Mouse (Mus musculus) adipocyte (in vitro differentiated cells): ENCODE measurements at regions not wholly inside any gene's neighbourhood (a gene's known extent, or its start where the extent isn't known, plus 50 kb on each side); places are given as distances from the start of the nearest gene placed in this dataset.

ENCODE experiments used
- DNase-seq: peaks from one replicate; pipeline ENCODE4 v3.0.0-alpha.2; 2016; ENCODE audit warnings: low spot score

DNA sequence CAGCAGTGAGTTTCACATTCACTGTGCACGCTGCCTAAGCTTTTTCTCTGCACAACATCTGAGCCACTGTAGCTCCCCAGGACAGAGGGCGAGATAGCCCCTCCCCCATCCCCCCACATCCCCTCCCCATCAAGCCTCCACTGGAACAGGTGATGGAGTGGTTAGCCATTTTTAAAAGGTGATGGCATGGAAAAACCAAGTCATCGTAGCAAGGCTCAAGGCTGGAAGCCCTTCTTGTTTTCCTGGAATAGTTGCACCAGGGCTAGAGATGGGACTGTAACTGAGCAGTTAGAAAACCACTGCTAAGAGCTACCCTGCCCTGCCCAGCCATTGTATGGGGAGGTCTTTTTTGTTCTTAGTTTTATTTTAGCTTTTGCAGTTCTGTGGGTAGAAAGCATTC, 209.1 kb upstream of the Rreb1 start:
- DNase-seq = no peak

DNA sequence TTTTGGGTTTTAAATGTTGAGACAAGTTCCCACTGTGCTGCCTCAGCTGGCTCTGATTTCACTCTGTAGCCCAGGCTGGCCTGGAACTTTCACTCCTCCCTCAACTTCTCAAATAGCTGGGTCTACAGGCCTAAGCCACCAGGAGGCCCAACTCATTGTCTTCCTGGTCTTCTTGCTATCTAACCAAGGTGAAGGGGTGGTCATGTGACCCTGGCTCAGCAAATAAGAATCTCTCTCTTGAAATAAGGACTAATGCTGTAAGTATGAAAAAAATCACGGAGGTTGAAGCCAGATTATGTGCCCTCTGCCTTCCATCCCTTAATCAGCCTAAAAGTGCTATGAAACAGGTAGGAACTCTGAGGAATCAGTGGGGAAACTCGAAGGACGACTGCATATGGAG, 208.7 kb upstream of the Rreb1 start:
- DNase-seq = no peak

DNA sequence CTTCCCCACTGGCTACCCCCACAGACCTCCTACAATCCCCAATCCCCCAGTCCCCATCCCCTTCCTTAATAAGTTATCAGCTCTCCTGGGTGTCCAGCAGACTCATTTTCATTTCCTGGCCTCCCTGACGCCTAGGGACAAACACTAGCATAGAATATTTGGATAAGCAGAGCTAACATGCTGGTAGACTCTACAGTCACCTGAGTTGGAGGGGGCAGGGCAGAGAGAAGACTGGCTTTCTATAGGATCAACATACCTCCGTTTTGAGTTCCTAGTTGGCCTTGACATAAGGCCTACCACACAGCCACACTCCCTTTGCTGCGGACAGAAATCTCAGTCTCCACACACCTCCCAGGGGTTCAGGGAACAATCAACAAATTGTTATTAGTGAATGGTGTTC, 205.2 kb upstream of the Rreb1 start:
- DNase-seq = no peak

DNA sequence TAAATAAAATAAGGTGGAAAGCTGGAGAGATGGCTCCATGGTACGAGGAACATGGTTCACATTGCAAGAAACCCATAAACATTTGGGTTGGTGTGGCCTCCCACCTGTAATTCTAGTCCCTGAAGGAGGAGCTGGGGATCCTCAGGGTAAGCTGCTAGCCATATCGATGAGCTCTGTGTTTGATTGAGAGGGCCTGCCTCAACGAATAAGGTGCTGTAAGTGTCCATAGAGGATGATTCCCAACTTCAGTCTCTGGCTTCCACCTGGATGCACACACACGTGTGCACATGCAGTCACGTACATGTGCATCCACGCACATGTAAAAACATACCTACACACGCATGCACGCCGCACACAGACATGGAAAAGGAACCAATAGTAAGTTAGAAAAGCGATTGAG, 199.0 kb upstream of the Rreb1 start:
- DNase-seq = no peak

DNA sequence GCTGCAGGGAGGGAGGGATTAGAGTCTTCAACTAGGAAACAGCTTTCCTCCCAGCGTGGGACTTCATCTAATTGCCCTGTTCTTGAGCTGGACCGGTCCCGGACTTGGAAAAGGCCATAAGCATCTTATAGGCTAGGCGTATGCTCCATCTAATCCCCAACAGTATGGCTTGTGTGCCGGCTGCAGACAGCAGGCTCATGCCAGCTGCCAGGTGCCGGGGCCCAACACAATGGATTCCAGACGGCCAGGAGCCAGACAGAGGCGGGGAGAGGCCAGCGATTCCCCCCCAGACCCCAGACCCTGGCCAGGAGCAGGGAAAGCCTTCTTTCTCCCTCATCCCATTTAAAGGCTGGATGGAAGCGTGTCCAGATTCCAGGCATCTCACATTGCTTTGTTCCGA, 198.4 kb upstream of the Rreb1 start:
- DNase-seq = no peak

DNA sequence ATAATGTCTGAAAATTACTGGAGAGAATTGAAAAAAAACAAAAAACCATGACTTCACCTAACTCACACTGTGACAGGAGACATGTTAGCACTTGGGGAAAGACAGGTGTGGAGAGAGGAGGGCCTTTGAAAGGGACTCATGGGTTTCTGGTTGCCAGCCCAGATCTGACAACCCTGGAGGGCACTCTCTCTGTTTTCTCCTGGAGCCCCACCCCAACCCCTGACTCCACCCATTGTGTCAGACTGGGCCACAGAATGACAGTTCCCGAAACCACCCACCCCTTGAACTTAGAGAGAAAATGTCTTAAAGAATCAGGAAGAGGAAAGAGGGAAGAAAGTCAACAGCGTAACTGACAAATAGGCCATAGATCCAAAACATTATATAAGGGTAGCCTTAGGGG, 197.4 kb upstream of the Rreb1 start:
- DNase-seq = no peak

DNA sequence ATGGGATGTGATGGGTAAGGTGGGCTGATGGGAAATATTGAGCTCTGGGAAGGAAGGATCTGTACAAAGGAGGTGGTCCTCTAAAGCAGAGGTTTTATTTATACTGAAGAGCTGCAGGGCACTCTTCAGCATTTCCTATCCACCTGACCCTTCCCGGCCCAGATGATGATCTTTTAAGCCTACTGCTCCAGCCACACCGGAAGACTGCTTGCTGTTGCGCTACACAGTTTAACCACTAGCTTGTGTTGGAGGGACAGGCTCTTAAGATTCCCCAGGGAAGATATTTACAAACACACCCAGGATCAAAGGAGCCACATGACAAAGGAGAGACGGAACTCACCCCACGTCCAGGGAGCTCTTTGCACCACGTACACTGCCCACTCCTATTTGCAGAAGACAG, 196.8 kb upstream of the Rreb1 start:
- DNase-seq = no peak

DNA sequence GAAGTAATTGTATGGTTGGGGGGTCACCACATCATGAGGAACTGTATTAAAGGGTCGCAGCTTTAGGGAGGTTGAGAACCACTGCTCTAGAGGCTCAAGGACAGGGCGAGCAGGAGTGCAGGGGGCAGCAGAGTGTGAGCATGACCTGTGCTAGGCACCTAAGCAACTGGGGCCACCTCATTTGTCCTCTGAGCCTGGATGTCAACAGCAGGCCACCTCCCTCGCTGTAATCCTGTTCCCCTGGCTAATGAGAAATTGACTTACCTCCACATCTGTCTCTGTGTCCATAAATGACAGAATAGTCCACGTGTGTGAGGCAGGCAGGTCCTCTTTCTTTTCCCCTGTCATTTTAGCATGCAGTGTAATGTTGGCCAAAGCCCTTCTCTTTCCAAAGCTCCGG, 192.7 kb upstream of the Rreb1 start:
- no peak for DNase-seq

DNA sequence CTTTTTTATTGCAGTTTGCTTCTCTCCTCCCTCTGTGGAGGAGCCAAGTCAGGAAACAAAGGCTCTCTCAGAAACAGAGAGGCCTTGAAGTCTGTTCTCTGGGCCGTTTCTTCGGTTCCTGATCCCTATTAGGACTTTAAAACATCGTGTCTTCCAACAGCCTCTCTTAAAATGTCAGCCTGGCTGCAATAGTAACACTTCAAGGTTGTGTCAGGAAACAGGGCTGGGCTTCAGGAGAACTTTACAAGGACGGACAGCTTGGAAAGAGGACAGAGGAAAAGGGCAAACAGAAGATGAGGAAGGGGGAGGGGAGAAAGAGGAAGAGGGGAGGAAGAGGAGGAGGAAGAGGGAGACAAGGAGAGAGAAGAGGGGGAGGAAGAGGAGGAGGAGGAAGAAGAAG, 191.7 kb upstream of the Rreb1 start:
- DNase-seq = no peak

DNA sequence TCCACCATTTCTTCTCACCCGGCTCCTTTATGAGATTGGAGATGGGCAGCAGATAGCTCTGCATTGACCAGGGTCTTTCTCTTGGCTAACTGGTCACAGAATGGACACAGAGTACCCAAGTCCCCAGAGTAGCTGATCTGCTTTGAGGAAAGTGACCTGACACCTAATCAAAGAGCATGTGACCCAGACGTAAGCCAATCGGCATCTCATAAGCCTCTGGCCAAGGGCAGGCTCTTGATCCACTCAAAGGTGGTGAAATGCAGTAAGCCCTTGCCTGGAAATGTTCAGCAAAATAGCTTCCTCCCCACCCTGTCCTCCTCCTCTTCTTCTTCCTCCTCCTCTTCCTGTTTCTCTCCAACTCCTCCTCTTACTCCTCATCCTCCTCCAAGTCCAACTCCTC, 190.3 kb upstream of the Rreb1 start:
- DNase-seq = no peak

DNA sequence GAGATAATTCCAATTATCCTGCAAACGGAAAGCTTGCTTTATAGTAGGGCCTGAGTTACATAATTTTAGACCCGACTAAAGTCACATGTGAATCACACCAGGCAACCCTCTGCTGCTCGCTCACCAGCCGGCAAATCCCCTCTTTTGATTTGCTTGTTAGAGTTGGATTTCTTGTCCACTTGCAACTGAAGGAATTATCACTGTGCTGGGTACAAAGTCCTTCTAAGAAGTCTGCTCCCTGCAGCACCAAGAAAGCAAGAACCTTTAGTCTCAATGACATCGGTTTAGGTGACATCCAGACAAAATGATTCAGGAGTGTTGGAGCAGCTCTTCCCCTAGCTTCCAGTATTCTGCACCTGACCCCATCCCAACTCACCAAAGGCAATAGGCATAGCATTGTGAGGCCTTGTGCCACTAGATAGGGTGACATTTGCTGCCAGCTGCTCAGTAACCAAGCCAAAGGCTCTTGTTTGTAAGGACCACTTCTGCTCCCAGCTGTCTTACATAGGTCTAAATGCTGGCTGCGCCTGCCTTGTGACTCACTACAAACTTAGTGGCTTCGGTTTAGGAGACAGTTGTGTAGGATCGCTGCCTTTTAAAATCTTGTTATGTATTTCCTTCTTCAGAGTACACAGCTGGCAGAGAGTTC, 189.5 kb upstream of the Rreb1 start:
- DNase-seq = no peak

DNA sequence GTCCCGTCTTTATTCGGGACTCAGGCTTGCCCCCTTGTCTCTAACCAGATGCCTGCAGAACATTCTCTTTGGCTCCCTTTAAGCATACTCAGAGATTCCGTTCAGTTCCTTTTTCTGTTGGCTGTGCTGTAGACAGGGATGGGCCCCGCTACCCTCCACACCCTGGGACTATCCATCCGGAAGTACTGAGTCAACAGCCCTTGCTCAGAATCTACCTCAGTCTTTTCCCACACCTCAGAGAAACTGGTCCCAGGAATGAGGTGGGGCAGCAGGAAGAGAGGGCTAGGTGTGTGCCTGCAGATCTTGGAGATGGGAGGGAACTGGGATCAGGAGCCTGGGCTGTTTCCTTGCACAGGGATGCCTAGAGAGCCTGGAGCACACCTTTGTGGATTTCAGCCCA, 186.1 kb upstream of the Rreb1 start:
- no peak for DNase-seq

DNA sequence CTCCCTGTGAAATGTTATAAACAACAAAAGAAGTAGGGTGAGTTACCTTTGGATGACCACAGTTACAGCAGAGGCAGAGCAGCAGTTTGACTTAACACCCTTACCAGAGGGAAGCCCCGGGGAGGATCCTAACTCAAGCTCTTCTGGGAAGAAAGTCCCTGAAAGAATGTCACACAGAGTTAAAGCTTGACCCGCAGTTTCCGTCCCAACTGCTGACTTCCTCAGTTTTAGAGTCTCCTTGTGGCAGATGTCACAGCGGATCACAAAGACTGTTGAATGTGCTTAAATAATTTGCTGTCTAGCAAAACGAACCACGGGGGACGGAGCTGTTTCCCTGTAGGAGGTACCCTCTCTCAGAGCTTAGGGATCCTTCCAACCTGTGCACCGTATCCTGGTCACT, 183.0 kb upstream of the Rreb1 start:
- no peak for DNase-seq

DNA sequence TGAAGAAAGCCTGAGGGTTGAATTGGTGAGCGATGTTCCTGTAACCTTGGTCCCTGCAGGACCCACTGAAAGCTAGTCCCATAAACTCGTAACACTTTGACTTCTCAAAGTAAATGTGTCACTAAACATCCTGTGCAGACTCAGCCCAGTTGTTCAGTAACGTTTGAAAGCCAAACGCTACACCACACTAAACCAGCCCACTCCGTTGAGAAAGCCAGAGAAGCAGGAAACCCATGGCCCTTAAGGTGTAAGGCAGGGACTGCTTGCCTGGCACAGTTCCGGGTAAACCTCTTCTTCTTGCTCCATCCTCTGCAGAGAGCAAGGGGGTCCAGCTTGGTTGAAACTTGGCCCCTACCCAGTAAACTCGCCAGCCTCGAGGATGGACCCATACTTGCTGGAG, 180.6 kb upstream of the Rreb1 start:
- no peak for DNase-seq

DNA sequence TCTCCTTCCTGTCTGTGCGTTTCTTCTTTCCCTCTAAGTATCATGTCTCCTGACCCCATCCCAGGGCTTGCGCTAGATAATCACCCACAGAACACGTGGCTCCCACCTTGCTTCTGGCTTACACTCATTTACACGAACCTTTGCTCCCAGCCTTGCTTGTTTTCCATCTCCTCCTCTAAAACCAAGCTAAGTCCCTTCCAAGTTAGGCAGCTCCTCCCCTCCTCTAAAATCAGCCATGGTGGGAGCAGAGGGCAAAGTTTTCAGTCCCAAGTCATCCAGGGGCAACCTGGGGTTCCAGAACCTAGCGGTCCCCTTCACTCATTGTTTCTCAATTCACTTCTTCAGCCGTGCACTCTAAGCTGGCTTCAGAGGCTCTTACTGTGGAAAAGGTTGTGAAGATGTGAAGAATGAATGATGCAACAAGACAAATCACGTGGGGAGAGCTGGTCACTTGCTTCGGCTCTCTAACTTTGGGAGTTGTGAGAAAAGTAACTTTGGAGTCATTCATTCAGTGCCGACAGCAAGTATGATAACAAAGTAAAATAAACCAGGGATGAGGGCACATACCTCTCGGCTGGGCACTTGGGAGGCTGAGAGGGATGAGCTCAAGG, 179.9 kb upstream of the Rreb1 start:
- peak; percentile 58 for DNase-seq

DNA sequence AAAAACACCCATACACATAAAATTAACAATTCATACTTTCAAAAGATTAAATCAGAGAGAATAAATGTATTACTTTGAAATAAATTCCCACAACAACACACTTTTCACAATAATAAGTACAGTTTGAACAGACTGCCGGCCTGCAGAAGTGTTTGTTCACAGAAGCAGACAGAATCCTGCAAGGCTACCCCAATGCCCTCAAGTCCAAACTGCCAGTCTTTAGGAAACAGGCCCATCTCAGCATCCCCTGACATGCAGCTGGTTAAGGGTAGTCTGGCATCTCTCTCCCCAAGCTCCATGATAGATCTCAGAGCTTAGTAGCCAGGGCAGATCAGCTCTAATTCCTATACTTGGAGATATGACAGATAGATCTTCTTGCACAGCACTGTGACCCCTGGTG, 178.5 kb upstream of the Rreb1 start:
- DNase-seq = no peak

DNA sequence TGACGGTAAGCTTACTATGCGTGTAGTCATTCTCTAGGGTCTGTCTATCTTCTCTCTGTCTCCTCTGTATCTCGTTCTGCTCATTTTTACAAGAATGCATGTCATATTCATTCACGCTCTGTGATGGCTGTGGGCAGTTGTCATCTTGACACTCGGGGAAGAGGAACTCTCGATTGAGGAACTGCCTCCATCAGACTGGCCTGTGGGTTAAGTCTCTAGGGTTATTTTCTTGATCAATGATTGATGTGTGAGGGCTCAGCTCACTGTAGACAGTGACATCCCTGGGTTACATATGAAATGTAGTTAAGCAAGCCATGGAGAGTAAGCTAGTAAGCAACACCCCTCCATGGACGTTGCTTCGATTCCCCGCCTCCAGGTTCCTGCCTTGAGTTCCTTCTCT, 178.0 kb upstream of the Rreb1 start:
- no peak for DNase-seq

DNA sequence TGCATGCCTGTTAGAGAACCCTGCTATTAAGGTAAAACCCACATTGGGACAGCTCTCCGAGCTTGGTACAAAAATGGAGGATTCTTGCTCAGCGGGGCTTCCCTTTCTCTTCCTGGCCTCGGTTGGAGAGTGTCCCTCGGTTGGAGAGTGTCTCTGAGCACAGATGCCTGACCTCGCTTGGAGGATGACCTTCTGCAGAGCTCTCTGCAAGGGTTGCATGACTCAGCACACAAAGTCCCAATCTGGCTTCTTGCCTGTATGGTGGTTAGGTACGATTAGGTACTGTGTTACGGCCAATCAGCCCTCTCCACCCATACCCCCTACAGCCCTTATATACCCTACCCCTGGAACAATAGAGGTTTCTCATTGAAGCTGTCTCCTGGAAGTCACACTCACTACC, 177.1 kb upstream of the Rreb1 start:
- no peak for DNase-seq

DNA sequence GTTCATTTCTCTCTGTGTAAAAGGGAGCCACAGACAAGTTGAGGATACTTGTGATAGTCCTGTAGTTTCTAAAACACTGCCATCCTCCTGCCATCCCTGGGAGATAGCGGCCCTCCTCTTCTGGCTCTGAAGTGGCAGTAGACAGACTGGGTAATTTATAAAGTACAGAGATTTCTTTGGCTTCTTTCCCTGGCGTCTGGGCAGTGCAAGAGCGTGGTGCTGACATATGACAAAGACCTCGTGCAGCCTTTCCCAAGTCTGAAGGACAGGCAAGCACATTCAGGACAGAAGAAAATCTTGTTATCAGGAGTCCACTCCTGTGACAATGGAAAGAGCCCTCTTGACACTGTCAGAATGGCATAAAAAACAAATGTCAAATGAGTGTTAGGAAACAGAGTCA, 175.9 kb upstream of the Rreb1 start:
- peak; percentile 77 for DNase-seq

DNA sequence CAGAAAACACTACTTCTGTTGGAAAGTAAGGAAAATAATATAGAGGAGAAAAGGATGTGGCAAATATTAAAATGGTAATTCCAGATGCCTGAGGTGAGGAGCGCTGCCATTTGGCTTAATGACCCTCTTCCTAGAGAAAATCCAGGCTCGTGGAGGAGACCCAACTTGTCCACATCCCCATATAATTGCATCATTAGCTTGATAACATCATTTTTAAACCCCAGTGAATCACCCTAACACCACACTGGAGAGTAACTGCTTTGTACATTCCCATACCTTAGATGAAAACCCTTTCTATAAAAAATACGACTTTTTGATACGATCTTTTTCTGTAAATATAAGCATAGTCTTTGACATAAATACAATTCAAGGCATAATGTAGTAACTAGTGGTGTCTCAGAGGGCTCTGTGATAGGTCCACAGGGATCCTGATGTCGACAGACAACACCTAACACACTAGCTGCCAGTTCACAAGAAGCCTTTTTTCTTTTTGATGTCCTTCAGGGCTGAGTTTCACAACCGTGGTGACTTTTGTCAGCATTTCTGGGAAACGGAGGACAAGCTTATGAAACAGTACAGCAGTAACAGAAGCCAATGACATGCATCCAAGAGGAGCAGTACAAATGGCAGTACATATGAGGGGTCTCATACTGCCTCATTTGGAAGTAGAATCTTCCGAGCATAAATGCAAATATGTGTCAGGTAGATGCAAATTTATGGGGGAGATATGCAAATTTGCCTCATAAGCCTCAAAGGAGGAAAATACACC, 174.8 kb upstream of the Rreb1 start:
- peak; percentile 63 for DNase-seq

DNA sequence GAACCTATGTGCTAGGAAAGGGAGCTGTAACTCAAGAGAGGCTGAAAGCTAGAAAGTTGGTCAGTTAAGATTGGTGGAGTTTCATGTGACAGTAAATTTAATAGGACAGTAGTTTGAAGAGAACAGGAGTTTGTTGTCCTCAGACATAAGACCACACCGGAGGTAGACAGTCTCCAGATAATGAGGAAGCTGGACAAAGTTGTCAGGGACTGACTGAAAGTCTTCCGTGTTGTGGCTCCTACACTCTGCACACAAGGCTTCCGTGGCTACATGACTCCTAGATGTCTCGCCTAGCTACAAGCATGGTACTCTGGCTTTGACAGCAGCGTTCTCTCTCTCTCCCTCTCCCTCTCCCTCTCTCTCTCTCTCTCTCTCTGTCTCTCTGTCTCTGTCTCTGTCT, 171.9 kb upstream of the Rreb1 start:
- no peak for DNase-seq

DNA sequence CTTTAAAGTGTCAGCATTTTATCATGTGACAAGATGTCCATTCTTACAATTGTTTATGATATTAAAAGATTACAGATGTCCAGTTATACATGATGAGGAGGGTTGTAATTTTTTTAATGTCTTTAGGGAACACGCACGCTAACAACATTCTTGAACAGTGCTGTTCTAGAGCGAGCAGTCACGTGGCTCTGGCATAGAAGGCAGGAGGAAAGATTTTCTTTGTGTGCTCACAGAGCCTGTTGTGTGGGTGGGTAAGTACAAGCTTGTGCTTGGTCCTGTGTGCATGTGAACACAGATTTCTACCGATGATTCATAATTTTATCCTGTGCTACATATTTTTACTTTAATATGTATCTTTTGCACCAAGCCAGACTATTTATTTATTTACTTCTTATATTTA, 169.1 kb upstream of the Rreb1 start:
- no peak for DNase-seq

DNA sequence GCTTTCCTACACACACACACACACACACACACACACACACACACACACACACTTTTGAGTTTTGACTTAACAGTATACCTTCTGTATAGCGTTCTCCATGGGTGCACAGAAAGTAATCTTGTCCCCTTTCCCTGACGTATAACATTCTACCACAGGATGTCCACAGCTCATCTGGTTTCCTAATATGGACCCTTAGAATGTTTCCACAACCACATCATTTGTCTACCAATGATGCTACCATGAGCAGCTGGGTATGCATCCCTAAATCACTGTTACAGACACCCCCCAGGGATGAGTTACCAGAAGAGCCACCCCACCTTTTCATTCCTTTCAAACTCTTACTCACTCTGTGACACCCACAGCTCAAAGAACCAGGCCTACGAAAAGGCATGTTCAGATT, 166.8 kb upstream of the Rreb1 start:
- no peak for DNase-seq

DNA sequence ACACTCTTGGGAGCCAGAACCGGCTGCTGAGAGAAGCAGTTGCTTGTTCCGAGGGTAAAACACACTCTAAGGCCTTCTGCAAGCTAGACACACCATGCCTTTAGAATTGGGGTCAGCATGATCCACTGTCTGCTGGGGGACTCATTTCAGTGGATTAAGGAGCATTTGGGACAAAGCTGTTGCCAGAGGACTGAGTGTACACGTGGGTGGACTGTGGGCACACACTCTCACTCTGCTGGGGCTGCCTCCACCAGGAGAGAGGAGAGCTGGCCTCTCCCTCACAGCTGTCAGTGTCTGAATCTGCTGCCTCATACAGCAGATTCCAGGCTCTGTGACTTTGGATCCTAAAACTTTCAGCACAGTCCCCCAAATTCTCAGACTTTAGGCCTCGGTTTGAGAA, 161.2 kb upstream of the Rreb1 start:
- DNase-seq = no peak
